Mouse (Mus musculus) R1 (cell line): Measurements from ENCODE around the gene Lrrc26.

Source experiments
- DNase-seq: peaks from one replicate; pipeline ENCODE4 v3.0.0-alpha.2; 2018; ENCODE audit warnings: low read depth, low spot score

The Lrrc26 gene

DNA sequence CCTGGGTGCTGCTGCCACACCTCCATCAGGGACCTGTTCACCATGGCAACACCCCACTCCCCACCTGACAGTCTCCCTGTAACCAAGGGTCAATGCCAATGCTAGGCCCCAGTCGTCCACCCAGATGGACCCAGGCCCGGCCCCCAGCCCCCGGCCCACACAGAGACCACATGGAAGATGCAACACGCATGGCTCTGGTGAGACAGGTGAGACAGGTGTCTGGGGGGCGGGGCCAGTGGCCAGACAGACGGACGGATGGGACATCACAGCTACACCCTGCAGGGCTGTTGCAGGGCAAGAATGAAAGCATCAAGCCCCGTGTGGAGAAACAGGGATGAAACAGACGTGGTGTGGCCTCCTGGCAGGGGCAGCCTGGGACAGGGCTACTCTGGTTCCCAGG, 4.0 kb downstream of the Lrrc26 start:
- DNase-seq: no peak

DNA sequence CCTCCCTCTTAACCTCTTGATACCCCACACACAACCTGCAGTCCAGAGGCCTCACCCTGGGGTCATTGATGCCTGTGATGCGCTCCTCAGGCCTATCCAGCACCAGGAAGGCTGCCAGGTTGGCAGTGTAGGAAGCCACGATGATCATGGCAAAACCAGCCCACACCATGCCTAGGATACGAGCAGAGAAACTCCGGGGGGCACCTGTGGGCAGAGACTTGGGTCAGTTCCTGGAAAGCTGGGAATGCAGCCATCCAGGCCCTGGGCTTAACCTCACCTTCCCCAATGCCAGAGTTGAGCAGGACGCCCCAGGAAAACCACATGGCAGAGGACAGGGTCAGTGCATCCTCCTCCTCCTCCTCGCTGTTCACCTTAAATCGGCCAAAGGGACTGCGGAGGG, 7.4 kb downstream of the Lrrc26 start:
- DNase-seq: no peak

DNA sequence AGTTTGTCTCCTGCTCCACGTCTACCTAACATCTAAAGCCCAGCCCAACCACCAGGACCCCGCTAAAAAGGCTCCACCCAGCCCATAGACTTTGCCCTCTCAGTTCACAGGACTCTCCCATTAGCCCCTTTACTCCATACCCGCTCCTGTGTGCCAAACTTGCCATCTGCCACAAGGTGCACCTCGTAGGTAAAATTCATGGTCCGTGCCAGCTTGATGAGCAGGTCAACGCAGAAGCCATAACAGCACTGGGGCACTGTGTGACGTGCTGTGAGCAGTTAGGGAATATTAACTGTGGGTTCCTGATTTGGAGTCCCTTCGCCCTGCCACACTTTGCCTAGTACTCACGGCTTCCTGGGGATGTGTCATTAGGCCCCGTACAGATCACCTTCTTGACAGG, 8.3 kb downstream of the Lrrc26 start:
- DNase-seq: no peak

DNA sequence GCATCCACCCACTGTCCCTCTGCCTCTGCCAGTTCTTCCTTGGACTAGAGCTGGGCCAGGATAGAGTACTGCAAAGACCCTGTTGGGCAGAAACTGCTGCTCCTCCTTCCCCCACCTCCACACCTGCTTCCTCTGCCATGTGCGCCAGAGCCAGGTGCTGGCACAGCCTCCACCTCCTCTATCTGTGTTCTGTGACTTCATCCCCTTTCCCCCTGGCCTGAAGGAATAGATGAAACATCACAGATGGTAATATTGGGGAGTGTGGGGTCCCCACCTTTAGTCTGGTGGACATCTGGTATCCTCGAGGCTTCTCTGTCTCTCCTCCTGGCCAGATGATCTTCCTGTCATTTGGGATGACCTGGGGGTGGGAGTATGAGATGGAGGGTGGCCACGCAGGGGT, 13.7 kb downstream of the Lrrc26 start:
- DNase-seq: no peak

DNA sequence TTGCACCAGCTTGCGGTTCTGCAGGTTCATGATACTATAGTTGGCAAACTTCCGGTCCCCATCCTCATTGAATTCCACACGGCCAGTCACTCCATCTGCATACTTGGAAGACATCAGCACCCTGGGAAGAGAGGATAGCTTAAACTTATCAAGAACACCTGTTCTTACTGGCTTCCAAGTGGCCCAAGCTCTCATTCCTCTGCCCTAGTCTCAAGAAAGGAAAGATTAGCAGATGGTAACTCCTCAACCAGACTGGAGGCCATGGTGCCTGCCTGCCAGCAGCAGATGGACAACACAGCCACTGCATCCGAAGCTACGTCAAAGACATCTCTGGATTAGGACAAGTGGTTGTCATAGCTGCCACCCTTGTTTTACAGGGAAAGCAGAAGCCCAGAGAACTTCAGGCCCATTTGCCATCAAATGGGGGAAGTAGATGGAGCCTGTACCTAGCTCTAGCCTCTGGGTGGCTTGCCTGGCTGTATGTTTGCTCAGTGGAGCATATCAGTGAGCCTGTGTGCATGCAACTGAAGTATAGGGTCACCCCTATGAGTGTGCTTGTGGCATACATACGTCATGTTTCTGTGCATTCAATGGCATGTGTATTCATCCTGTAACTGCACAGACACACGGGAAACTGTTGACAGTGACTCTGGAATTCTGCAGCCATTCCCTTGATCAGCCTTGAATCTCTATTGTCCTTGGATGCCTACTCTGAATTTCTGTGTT, 14.4 kb downstream of the Lrrc26 start:
- DNase-seq: no peak

DNA sequence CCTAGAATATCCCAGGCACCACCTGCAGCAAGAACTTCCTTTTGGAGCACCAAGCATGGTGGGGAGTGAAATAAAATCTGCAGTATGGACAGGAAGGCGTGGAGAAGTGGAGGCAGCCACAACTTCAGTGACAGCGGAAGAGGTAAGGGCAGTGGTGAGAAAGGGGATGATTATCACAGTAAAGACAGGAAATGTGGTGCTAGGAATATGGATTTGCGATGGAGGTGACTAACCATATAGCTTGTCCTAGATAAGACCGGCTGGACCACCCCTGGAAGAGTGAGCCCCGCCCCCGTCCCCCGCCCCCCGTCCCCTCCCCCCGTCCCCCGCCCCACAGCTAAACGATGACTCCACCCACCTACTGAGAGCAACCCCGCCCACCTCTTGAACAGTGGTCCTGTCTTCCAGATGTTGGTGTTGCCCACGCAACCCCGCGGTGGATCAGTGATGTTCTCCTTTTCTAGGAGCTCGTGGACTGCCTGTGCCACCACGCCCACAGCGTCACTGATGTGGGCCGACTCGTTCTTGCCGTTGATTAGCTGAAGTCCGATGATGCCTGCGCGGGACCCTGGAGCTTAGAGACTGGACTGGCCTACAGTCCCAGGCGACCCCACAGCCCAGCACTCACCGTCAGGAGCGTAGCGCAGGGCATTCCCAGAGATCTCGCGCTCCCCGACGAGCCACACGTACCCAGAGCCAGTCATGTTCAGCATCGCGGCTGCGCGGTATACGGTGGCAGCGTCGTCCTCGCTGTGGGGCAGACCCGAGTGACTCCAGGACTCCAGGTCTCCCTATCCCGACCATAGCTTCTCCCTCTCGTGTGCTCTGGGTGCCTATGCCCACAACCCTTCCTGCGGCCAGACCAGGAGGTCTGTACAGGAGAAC, 15.2 kb downstream of the Lrrc26 start:
- DNase-seq: peak; percentile 73

DNA sequence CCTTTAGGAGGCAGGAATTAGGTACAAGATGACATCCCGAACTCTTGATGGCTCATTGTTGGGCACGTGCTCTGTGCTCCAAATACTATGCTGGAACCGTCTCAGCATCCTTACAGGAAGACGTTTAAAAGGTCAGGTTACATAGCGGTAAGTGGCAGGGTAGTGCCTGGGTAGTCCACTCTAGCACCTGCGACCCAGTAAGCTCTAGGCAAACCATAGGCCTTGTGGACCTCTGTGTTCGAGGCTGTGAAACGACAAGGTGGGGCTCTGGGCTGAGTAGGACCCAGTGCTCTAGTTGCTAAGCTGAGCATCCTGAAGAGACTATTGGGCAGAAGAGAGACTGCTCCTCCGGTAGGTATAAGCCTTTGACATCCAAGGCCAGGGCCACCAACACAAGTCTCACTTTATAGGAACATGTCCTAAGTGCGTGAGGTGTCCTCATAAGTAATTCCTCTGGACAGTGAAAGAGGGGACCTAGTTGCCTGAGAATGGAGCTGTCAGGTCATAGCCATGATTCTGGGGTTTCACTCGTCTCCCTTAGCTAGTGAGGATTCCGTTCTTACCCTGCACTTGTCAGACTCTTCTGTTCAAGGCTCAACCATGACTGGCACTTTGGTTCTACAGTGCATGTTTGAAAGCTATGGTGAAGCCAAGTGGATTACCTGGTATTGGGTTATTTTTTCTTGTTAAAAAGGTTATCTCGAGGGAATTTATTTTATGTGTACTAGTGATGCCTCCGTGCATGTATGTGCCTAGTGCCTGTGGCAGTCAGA, 16.1 kb downstream of the Lrrc26 start:
- no peak for DNase-seq

DNA sequence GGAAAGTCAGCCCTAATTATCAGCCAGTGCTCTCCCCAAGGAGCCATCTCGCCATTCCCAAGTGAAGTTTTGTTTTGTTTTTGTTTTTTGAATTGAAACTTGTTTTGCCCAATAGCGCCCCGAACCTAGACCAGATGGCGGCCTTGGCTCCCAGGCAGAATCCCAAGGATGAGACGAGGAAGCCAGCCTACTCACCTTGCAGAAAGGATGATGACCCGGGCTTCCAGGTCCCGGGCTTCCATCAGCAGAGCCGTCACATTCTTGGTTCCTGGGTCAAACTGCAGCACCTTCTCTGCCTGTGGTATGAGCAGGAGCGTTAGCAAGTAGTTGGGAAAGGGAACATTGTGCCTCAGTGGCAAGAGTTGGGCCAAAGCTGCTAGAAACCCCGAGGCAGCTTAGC, 20.5 kb downstream of the Lrrc26 start:
- DNase-seq: no peak

DNA sequence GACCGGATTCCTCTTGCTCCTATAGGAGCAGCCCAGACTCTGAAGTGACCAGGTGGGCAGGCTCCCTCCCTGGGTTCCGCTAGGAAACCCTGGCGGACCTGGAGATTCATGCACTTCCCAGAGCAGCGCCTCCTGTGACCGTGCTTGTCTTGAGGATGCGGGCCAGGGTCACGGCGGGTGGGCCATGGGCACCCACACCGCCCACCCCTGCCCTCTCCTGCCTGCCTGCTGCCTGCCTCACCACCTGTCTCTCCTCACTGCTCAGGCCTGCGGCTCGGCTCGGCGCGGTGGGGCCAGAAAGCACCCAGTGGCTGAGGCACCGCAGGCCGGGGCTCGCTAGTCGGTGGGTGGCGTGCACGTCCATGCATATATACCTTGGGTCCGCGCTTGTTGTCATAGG, 21.3 kb downstream of the Lrrc26 start:
- peak; percentile 54 for DNase-seq

DNA sequence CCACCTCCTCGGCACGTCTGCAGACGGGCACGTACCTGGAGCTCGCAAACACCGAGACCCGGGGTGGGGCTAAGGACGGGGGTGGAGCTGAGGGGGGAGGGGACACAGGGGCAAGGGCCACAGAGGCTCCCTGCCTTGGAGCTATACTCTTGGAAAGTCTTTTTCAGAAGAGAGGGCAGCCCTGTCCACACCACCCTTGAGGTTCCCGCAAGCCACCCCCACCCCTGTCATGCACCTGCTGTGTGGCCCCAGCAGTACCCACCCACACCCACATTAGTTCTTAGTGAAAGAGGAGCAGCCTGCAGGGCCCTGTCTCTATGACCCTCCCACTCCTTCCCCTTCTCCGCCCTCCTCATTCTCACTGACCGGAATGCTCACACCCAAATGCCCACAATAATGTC, 21.8 kb downstream of the Lrrc26 start:
- DNase-seq: peak; percentile 67

DNA sequence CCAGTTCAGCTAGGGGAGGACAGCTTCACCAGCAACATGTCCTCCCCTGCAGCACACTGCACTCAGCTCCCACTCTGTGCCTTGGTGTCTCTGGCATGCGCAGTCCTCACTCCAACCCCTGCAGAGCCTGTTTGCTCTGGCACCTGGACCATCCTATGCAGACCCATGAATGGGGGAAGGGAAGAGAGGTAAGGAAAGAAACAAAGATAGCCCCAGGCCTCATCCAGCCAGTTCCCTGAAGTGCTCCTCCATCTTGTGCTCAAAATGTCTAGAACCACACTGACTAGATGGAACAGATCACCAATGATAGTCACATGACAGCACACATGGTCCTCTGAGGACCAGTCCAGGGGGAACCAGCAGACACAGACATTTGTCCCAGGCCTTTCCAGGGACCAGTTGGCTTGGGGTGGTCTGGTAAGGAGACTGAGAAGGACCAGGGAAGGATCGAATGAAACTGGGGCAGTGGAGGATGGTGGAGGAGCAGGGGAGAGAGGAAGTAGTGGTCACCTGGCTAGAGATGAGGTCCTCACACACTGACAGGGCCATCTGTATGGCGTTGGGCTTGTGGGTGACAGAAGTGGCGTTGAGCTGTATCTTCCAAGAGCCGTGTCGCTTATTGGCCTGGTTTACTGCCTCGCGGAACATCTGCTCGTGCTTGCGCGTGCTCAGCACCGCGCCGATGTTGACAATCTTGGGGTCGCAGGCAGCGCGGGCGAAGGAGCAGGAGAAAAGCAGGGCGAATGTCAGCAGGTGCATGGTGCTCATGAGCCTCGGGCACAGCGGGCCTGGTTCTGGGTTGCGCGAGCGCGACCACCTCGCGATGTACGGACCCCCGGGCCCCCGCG, 28.6 kb downstream of the Lrrc26 start:
- DNase-seq: peak; percentile 70

DNA sequence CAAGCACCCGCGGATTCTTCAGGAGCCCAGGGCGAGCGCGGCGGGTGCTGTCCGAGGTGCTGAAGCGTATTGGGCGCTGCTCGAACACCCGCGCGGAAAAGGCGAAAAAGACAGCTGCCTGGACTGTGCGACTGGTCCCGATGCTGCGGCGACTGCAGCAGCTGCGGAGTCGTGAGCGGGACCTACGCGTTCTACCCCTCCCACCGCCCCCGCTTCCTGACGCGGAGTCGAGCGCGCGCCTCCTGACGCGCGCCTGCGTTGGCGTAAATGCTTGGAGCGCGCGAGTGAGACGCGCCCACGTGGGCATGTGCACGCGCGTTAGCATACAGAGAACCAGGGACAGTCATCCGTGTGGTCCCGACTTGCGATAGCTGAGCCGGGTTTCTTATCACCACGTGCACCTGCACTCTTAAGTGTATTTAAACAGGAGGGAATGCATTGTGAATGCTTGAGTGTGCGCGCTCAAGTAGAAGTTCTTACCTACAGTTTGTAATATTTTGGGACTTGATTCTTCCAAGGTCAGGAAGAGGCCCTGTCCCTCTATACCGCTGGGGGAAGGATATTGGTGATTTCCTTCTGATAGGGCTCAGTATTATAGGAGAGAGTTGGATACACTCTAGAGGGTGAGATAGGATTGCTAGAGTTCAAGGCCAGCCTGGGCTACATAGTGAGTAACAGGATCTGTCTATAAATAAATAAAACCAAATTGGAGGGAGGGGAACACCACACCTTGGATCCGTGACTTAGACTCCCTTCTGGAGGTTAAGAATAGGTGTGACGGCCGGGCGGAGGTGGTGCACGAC, 29.5 kb downstream of the Lrrc26 start, which contains the start of gene Grin1:
Gene Grin1 (minus strand): TSS at position 217 of the 803 bp plus-strand sequence.
- peak; percentile 88 for DNase-seq

DNA sequence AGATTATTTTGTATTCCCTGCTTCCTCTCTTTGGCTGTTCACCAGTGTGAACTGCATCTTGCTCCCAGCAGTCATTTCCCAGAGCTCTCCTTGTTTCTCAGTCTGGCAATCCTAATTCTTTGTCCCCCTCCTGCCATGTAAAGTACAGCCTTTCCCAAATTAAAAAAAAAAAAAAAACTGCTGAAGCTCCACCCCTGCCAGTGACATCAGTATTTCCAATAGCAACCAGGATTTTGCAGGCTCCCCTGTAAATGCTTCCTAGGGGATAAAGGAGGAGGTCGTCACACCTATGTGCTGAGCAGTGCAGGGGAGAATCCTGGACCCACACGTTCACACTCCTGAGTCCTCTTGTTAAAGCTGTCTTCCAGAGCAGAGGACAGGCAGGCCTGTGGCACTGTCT, 30.4 kb downstream of the Lrrc26 start:
- no peak for DNase-seq

DNA sequence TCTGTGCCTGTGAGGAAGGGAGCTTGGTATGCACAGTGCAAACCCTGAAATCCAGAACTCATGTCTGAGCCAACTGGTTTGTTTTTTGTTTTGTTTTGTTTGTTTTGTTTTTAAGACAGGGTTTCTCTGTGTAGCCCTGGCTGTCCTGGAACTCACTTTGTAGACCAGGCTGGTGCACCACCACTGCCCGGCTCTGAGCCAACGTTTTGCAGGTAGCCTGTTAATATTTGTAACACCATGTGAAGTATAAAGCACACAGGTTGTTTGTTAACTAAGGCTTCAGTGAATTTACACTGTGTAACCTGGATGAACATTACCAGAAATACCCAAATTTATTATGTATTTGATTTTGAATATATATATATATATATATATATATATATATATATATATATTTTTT, 36.3 kb downstream of the Lrrc26 start:
- DNase-seq: no peak

DNA sequence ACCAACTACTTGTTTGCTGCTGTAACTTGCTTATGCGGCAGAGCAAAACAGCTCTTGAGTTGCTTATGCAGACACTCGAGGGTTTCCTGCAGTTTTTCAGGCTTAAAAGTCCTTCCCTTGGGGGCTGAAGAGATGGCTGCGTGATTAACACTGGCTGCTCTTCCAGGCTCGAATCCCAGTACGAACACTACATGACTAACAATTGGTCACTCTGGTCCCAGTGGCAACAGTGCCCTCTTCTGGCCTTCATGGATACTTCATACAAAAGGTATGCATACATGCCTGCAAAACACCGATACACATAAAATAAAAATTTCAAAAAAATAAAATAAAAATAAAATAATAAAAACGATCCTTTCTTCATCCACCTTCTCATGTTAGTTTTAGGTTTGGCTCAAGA, 38.7 kb downstream of the Lrrc26 start:
- DNase-seq: peak; percentile 83

DNA sequence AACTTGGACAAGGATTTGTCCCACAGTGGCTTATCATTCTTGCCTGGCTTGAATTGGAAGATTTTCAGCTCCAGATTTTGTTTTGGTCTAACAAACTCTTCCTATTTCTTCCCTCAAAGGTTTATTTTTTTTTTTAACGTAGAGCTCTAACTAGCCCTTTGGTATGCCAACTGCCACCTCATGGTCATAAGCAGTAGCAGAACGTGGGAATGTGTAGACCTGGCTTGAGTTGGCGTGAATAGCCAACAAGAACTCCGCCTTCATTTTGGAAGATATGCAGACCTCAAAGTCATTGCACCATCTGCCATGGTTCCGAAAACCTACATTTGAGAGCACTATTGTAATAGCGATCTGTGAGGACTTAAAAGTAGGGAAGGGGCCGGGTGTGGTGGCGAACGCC, 41.8 kb downstream of the Lrrc26 start:
- peak; percentile 44 for DNase-seq

DNA sequence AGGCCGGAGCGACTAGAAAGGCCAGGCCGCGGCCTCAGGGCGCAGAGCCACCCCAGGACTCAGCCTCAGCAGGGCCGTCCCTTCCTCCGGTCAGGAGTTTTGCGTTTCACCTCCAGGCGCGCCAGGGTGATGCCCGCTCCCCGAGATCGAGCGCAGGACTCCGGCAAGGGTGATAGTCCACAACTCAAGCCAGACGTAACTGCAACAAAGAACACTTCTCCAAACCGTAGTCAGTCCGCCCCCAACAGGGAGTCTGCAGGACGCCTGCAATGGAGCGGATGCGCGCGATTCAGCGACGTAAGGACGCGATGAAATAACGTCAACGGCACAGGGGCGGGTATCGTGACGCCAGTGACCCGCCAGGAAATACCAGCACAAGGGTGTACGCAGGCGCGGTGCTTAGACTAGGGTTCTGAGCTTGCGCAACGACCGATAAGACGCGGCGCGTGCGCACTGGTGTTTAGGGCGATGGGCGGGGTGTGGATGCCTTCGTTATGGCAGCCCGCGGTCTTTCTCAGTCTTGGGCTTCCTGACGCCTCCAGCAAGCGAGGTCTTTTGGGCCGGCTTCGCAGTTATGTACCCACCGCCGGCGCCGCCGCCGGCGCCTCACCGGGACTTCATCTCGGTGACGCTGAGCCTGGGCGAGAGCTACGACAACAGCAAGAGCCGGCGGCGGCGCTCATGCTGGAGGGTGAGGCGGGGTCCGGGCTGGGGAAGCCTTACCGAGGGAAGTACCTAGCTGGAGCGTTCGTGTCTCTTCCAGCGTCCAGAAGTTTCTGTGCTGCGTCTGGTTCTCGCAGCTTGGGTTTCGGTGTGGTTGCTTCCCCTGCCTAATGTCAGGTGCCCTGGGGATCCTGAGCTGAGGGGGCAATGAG, 42.8 kb downstream of the Lrrc26 start, which contains the start of gene Man1b1:
Gene Man1b1 (plus strand): TSS at position 53 of the 875 bp plus-strand sequence.
- peak; percentile 99 for DNase-seq

DNA sequence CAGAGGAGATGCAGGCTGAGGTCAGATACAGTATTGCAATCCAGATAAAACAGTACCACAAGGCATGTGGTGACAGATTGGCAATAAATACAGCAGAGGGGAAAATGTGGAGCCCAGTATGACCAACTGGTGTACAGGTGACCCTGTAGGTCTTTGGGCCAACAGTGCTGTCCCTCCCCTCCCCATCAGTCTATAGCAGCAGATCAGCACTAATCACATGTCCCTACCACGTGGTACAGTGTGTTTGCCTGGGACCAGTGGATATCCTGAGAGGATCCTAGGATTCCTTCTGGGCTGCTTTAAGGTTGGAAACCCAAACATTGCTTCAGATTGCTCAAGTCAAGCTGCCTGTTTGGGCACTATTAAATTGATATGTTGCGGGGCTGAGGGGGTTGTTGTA, 43.9 kb downstream of the Lrrc26 start:
- DNase-seq: no peak

DNA sequence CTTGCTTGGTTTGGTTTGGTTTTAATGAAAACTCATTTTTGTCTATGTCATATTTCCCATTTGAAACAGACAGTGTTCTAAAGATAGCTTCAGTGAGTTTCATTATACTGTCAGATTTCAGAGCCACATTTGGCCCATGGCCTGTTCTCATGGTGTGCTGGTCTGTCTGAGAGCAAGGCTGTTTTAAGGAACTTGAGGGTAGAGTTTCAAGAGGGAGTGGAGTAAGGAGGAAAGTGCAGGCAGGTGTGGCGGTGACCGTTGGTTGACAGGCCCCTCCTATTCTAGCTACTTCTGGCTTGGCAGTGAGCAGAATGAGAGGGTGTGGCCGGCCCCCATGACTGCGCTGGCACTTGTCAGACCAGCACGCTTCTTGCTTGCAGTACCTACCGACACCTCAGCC, 48.6 kb downstream of the Lrrc26 start:
- DNase-seq: no peak
